Mouse (Mus musculus) liver, embryonic 13.5 days (tissue): ENCODE measurements around the gene Galnt18. TPM values are rescaled to one million over a fixed set of nuclear protein-coding genes. Genes with fewer than 3 reads are reported as not detected.

Source experiments
- ATAC-seq: fragments of 200-750 bp; cut with Nextera tagmentation; 2 replicates; pipeline ENCODE4 v1.8.0; 2017; ENCODE audit warnings: low read depth, mild to moderate bottlenecking, moderate number of reproducible peaks, moderate library complexity
- DNase-seq: peaks from one replicate; pipeline ENCODE4 v3.0.0; 2022
- H3K27ac ChIP-seq: fragments of 300-500 bp; sonication (generic); 2 replicates; pipeline ENCODE4 v1.5.1; 2015; ENCODE audit warnings: moderate library complexity, mild to moderate bottlenecking, inconsistent platforms
- H3K27me3 ChIP-seq: fragments of 300-500 bp; sonication (generic); 2 replicates; pipeline ENCODE4 v1.6.1; 2015; ENCODE audit warnings: mild to moderate bottlenecking, inconsistent platforms
- H3K36me3 ChIP-seq: fragments of 300-500 bp; sonication (generic); 2 replicates; pipeline ENCODE4 v1.6.1; 2015; ENCODE audit warnings: mild to moderate bottlenecking, inconsistent platforms
- H3K4me1 ChIP-seq: fragments of 300-500 bp; sonication (generic); replicated peaks from 2 replicates; pipeline ENCODE4 v1.6.1; 2015; ENCODE audit warnings: inconsistent platforms
- H3K4me2 ChIP-seq: fragments of 300-500 bp; sonication (generic); 2 replicates; pipeline ENCODE4 v1.6.1; 2015; ENCODE audit warnings: inconsistent platforms, mild to moderate bottlenecking, moderate library complexity
- H3K4me3 ChIP-seq: fragments of 300-500 bp; sonication (generic); replicated peaks from 2 replicates; pipeline ENCODE4 v1.5.1; 2015; ENCODE audit warnings: mild to moderate bottlenecking, inconsistent platforms
- H3K9ac ChIP-seq: fragments of 300-500 bp; sonication (generic); 2 replicates; pipeline ENCODE4 v1.6.1; 2015; ENCODE audit warnings: mild to moderate bottlenecking, inconsistent platforms
- H3K9me3 ChIP-seq: fragments of 300-500 bp; sonication (generic); replicated peaks from 2 replicates; pipeline ENCODE4 v1.6.1; 2016; ENCODE audit warnings: inconsistent platforms
- WGBS: fragments of 180-500 bp; shearing (Covaris S2); methylation state at CpG from one replicate; pipeline ENCODE4 v1.1.7; 2015; ENCODE audit not compliant: insufficient replicate concordance; 5-methylcytosine and 5-hydroxymethylcytosine counted together
- polyA plus RNA-seq: library from polyadenylated mRNA; unstranded; fragments of >200 nt; fragmentation: Nextera tagmentation; extraction: Ambion mirVana; gene quantifications from 2 replicates; pipeline ENCODE4 v1.2.1, GENCODE M21; 2015

The Galnt18 gene
- polyA plus RNA-seq, 1 experiment from 2014 or later: 1.7 TPM

GRCm38 (mm10) chr7:111534826-111535405, 244.9 kb downstream of the Galnt18 start:
- no peak overlapping the region for H3K27ac ChIP-seq
- no peaks in the 10 kb centered on the region for H3K27me3 ChIP-seq
- DNase-seq (no peak), ATAC-seq (no peak)
- H3K4me3 ChIP-seq: no peak overlapping the region
- H3K4me1 ChIP-seq: no peaks in the 10 kb centered on the region
- no peak overlapping the region for H3K9ac ChIP-seq
- H3K4me2 ChIP-seq: no peak overlapping the region
- no peaks in the 10 kb centered on the region for H3K36me3 ChIP-seq
- WGBS: 64% methylated on average over 8 of the region's 8 CpGs
- H3K9me3 ChIP-seq: no peaks in the 10 kb centered on the region

GRCm38 (mm10) chr7:111528961-111529643, 250.7 kb downstream of the Galnt18 start:
- H3K9ac ChIP-seq: no peak overlapping the region
- H3K27ac ChIP-seq: no peak overlapping the region
- no peak overlapping the region for H3K4me3 ChIP-seq
- no peak overlapping the region for H3K4me2 ChIP-seq
- no peaks in the 10 kb centered on the region for H3K36me3 ChIP-seq
- H3K9me3 ChIP-seq: no peaks in the 10 kb centered on the region
- DNase-seq (no peak), ATAC-seq (no peak)
- 51% methylated on average over 3 of the region's 3 CpGs for WGBS
- no peaks in the 10 kb centered on the region for H3K4me1 ChIP-seq
- H3K27me3 ChIP-seq: no peaks in the 10 kb centered on the region

- Histone ChIP-seq H3K36me3 (no peaks in the 10 kb centered on the region), H3K4me1 (no peaks in the 10 kb centered on the region), H3K9ac (no peak overlapping the region), H3K4me2 (no peak overlapping the region), H3K27ac (no peak overlapping the region), H3K4me3 (no peak overlapping the region), H3K27me3 (no peaks in the 10 kb centered on the region), H3K9me3 (no peaks in the 10 kb centered on the region)
- ATAC-seq: no peak
- WGBS: 21% methylated on average over 1 of the region's 1 CpGs
- DNase-seq: no peak
These were observed 251.3 kb downstream of the Galnt18 start for GRCm38 (mm10) chr7:111528462-111528861.

- no peak overlapping the region for H3K9ac ChIP-seq
- no peak overlapping the region for H3K4me2 ChIP-seq
- whole genome bisulfite sequencing: 63% methylated on average over 1 of the region's 1 CpGs
- H3K4me3 ChIP-seq: no peak overlapping the region
- H3K27ac ChIP-seq: no peak overlapping the region
- no peaks in the 10 kb centered on the region for H3K4me1 ChIP-seq
- ATAC-seq: no peak
- no peaks in the 10 kb centered on the region for H3K36me3 ChIP-seq
- H3K27me3 ChIP-seq: no peaks in the 10 kb centered on the region
- H3K9me3 ChIP-seq: no peaks in the 10 kb centered on the region
- DNase-seq: no peak
These were observed 258.9 kb downstream of the Galnt18 start for GRCm38 (mm10) chr7:111520881-111521280.

GRCm38 (mm10) chr7:111518581-111519242, 261.1 kb downstream of the Galnt18 start:
- 67% methylated on average over 8 of the region's 8 CpGs for WGBS
- Histone ChIP-seq H3K4me1 (no peaks in the 10 kb centered on the region), H3K9ac (no peak overlapping the region), H3K4me3 (no peak overlapping the region), H3K9me3 (no peaks in the 10 kb centered on the region), H3K36me3 (no peaks in the 10 kb centered on the region), H3K27me3 (no peaks in the 10 kb centered on the region), H3K27ac (no peak overlapping the region), H3K4me2 (no peak overlapping the region)
- DNase-seq (no peak), ATAC-seq (no peak)

GRCm38 (mm10) chr7:111516882-111517281, 262.9 kb downstream of the Galnt18 start:
- H3K4me2 ChIP-seq: no peak overlapping the region
- ATAC-seq: no peak
- H3K27ac ChIP-seq: no peak overlapping the region
- no peaks in the 10 kb centered on the region for H3K4me1 ChIP-seq
- no peaks in the 10 kb centered on the region for H3K36me3 ChIP-seq
- H3K9me3 ChIP-seq: no peaks in the 10 kb centered on the region
- H3K27me3 ChIP-seq: no peaks in the 10 kb centered on the region
- no peak overlapping the region for H3K4me3 ChIP-seq
- no peak for DNase-seq
- WGBS: 25% methylated on average over 1 of the region's 1 CpGs
- H3K9ac ChIP-seq: no peak overlapping the region

- Histone ChIP-seq H3K9ac (no peak overlapping the region), H3K4me1 (no peaks in the 10 kb centered on the region), H3K36me3 (no peaks in the 10 kb centered on the region), H3K27me3 (no peaks in the 10 kb centered on the region), H3K9me3 (no peaks in the 10 kb centered on the region), H3K27ac (no peak overlapping the region), H3K4me3 (no peak overlapping the region), H3K4me2 (no peak overlapping the region)
- DNase-seq (no peak), ATAC-seq (no peak)
- 71% methylated on average over 2 of the region's 2 CpGs for WGBS
These were observed 264.3 kb downstream of the Galnt18 start for GRCm38 (mm10) chr7:111515471-111515870.

GRCm38 (mm10) chr7:111509167-111509854, 270.5 kb downstream of the Galnt18 start:
- H3K9me3 ChIP-seq: no peaks in the 10 kb centered on the region
- H3K27ac ChIP-seq: no peak overlapping the region
- no peak overlapping the region for H3K4me2 ChIP-seq
- ATAC-seq: no peak
- WGBS: 73% methylated on average over 2 of the region's 2 CpGs
- no peak overlapping the region for H3K9ac ChIP-seq
- no peak overlapping the region for H3K4me3 ChIP-seq
- no peaks in the 10 kb centered on the region for H3K27me3 ChIP-seq
- H3K4me1 ChIP-seq: no peaks in the 10 kb centered on the region
- no peaks in the 10 kb centered on the region for H3K36me3 ChIP-seq
- no peak for DNase-seq

GRCm38 (mm10) chr7:111500616-111501015, 279.2 kb downstream of the Galnt18 start:
- H3K4me3 ChIP-seq: no peak overlapping the region
- H3K9ac ChIP-seq: no peak overlapping the region
- H3K4me2 ChIP-seq: no peak overlapping the region
- no peaks in the 10 kb centered on the region for H3K9me3 ChIP-seq
- H3K27me3 ChIP-seq: no peaks in the 10 kb centered on the region
- H3K36me3 ChIP-seq: no peaks in the 10 kb centered on the region
- DNase-seq (no peak), ATAC-seq (no peak)
- H3K4me1 ChIP-seq: no peaks in the 10 kb centered on the region
- H3K27ac ChIP-seq: no peak overlapping the region
- 64% methylated on average over 2 of the region's 2 CpGs for WGBS

- Histone ChIP-seq H3K9me3 (no peaks in the 10 kb centered on the region), H3K27me3 (no peaks in the 10 kb centered on the region), H3K4me1 (no peaks in the 10 kb centered on the region), H3K4me3 (no peak overlapping the region), H3K4me2 (no peak overlapping the region), H3K9ac (no peak overlapping the region), H3K36me3 (no peaks in the 10 kb centered on the region), H3K27ac (no peak overlapping the region)
- ATAC-seq: no peak
- no peak for DNase-seq
- 31% methylated on average over 2 of the region's 2 CpGs for WGBS
These were observed 280.5 kb downstream of the Galnt18 start for GRCm38 (mm10) chr7:111499255-111499790.

GRCm38 (mm10) chr7:111497191-111497590, 282.6 kb downstream of the Galnt18 start:
- no peak overlapping the region for H3K4me2 ChIP-seq
- no peak overlapping the region for H3K4me3 ChIP-seq
- H3K9me3 ChIP-seq: no peaks in the 10 kb centered on the region
- ATAC-seq (no peak), DNase-seq (no peak)
- H3K27ac ChIP-seq: no peak overlapping the region
- 61% methylated on average over 6 of the region's 6 CpGs for WGBS
- H3K4me1 ChIP-seq: no peaks in the 10 kb centered on the region
- H3K27me3 ChIP-seq: no peaks in the 10 kb centered on the region
- no peak overlapping the region for H3K9ac ChIP-seq
- no peaks in the 10 kb centered on the region for H3K36me3 ChIP-seq
